Mouse (Mus musculus) liver, embryonic 13.5 days (tissue): ENCODE results near the gene Hbp1. TPM values are rescaled to one million over a fixed set of nuclear protein-coding genes. Genes with fewer than 3 reads are reported as not detected.

Experiments
- ATAC-seq: fragments of 200-750 bp; cut with Nextera tagmentation; 2 replicates; pipeline ENCODE4 v1.8.0; 2017; ENCODE audit warnings: low read depth, mild to moderate bottlenecking, moderate number of reproducible peaks, moderate library complexity
- DNase-seq: peaks from one replicate; pipeline ENCODE4 v3.0.0; 2022
- H3K27ac ChIP-seq: fragments of 300-500 bp; sonication (generic); 2 replicates; pipeline ENCODE4 v1.5.1; 2015; ENCODE audit warnings: moderate library complexity, mild to moderate bottlenecking, inconsistent platforms
- H3K27me3 ChIP-seq: fragments of 300-500 bp; sonication (generic); 2 replicates; pipeline ENCODE4 v1.6.1; 2015; ENCODE audit warnings: mild to moderate bottlenecking, inconsistent platforms
- H3K36me3 ChIP-seq: fragments of 300-500 bp; sonication (generic); 2 replicates; pipeline ENCODE4 v1.6.1; 2015; ENCODE audit warnings: mild to moderate bottlenecking, inconsistent platforms
- H3K4me1 ChIP-seq: fragments of 300-500 bp; sonication (generic); replicated peaks from 2 replicates; pipeline ENCODE4 v1.6.1; 2015; ENCODE audit warnings: inconsistent platforms
- H3K4me2 ChIP-seq: fragments of 300-500 bp; sonication (generic); 2 replicates; pipeline ENCODE4 v1.6.1; 2015; ENCODE audit warnings: inconsistent platforms, mild to moderate bottlenecking, moderate library complexity
- H3K4me3 ChIP-seq: fragments of 300-500 bp; sonication (generic); replicated peaks from 2 replicates; pipeline ENCODE4 v1.5.1; 2015; ENCODE audit warnings: mild to moderate bottlenecking, inconsistent platforms
- H3K9ac ChIP-seq: fragments of 300-500 bp; sonication (generic); 2 replicates; pipeline ENCODE4 v1.6.1; 2015; ENCODE audit warnings: mild to moderate bottlenecking, inconsistent platforms
- H3K9me3 ChIP-seq: fragments of 300-500 bp; sonication (generic); replicated peaks from 2 replicates; pipeline ENCODE4 v1.6.1; 2016; ENCODE audit warnings: inconsistent platforms
- WGBS: fragments of 180-500 bp; shearing (Covaris S2); methylation state at CpG from one replicate; pipeline ENCODE4 v1.1.7; 2015; ENCODE audit not compliant: insufficient replicate concordance; 5-methylcytosine and 5-hydroxymethylcytosine counted together
- polyA plus RNA-seq: library from polyadenylated mRNA; unstranded; fragments of >200 nt; fragmentation: Nextera tagmentation; extraction: Ambion mirVana; gene quantifications from 2 replicates; pipeline ENCODE4 v1.2.1, GENCODE M21; 2015

The Hbp1 gene
- polyA plus RNA-seq, 1 experiment from 2014 or later, result 33.3 TPM

GRCm38 (mm10) chr12:31983238-31983637 is 32.9 kb upstream of the Hbp1 start:
- no peak overlapping the region for H3K4me3 ChIP-seq
- no peak overlapping the region for H3K27ac ChIP-seq
- H3K4me1 ChIP-seq, result peaks cover 14% of the 10 kb centered on the region
- H3K9ac ChIP-seq, result no peak overlapping the region
- H3K9me3 ChIP-seq, result no peaks in the 10 kb centered on the region
- H3K27me3 ChIP-seq, result no peaks in the 10 kb centered on the region
- ATAC-seq (no peak), DNase-seq (no peak)
- peaks cover 88% of the 10 kb centered on the region for H3K36me3 ChIP-seq
- 79% methylated on average over 7 of the region's 7 CpGs for WGBS
- no peak overlapping the region for H3K4me2 ChIP-seq

- Histone ChIP-seq H3K4me2 (no peak overlapping the region), H3K27ac (no peak overlapping the region), H3K27me3 (no peaks in the 10 kb centered on the region), H3K36me3 (peaks cover 73% of the 10 kb centered on the region), H3K9me3 (no peaks in the 10 kb centered on the region), H3K4me3 (no peak overlapping the region), H3K4me1 (peaks cover 6% of the 10 kb centered on the region; the same call in 1 of the 2 replicates), H3K9ac (no peak overlapping the region)
- WGBS, result 85% methylated on average over 12 of the region's 12 CpGs
- no peak for DNase-seq
- no peak for ATAC-seq
Measured at GRCm38 (mm10) chr12:31977613-31978195, 27.4 kb upstream of the Hbp1 start.

- Histone ChIP-seq H3K4me2 (no peak overlapping the region), H3K27ac (0 out of 2 replicates have a peak overlapping the region, but pooled peaks have one; percentile 2), H3K36me3 (peaks cover 74% of the 10 kb centered on the region), H3K4me3 (no peak overlapping the region), H3K9me3 (no peaks in the 10 kb centered on the region), H3K27me3 (no peaks in the 10 kb centered on the region), H3K4me1 (peaks cover 6% of the 10 kb centered on the region; the same call in 1 of the 2 replicates), H3K9ac (no peak overlapping the region)
- 72% methylated on average over 7 of the region's 7 CpGs for WGBS
- DNase-seq, result no peak
- ATAC-seq, result no peak
Measured at GRCm38 (mm10) chr12:31976544-31976943, 26.2 kb upstream of the Hbp1 start.

GRCm38 (mm10) chr12:31973473-31974172 is 23.3 kb upstream of the Hbp1 start:
- Histone ChIP-seq H3K36me3 (peaks cover 75% of the 10 kb centered on the region), H3K27me3 (no peaks in the 10 kb centered on the region), H3K9ac (no peak overlapping the region), H3K27ac (peak overlapping the region; percentile 53; the same call in 1 of the 2 replicates), H3K4me1 (peaks cover 8% of the 10 kb centered on the region; the same call in 1 of the 2 replicates), H3K4me3 (no peak overlapping the region), H3K4me2 (no peak overlapping the region), H3K9me3 (no peaks in the 10 kb centered on the region)
- ATAC-seq (peak; percentile 79), DNase-seq (no peak)
- 70% methylated on average over 13 of the region's 13 CpGs for WGBS

- Histone ChIP-seq H3K4me2 (no peak overlapping the region), H3K4me1 (peaks cover 22% of the 10 kb centered on the region), H3K9me3 (no peaks in the 10 kb centered on the region), H3K27me3 (no peaks in the 10 kb centered on the region), H3K36me3 (peaks cover 65% of the 10 kb centered on the region), H3K9ac (no peak overlapping the region), H3K27ac (no peak overlapping the region), H3K4me3 (no peak overlapping the region)
- ATAC-seq, result no peak
- DNase-seq, result no peak
- 87% methylated on average over 8 of the region's 8 CpGs for WGBS
Measured at GRCm38 (mm10) chr12:31971547-31971946, 21.2 kb upstream of the Hbp1 start.

- WGBS, result 26% methylated on average over 1 of the region's 1 CpGs
- H3K27me3 ChIP-seq, result no peaks in the 10 kb centered on the region
- DNase-seq (no peak), ATAC-seq (no peak)
- H3K4me3 ChIP-seq, result no peak overlapping the region
- H3K4me2 ChIP-seq, result no peak overlapping the region
- H3K4me1 ChIP-seq, result peaks cover 40% of the 10 kb centered on the region
- H3K27ac ChIP-seq, result peak overlapping the region; percentile 34
- 0 out of 2 replicates have a peak overlapping the region, but pooled peaks have one; percentile 13 for H3K9ac ChIP-seq
- H3K36me3 ChIP-seq, result peaks cover 77% of the 10 kb centered on the region
- H3K9me3 ChIP-seq, result no peaks in the 10 kb centered on the region
Measured at GRCm38 (mm10) chr12:31969111-31969510, 18.8 kb upstream of the Hbp1 start.

- WGBS, result 4% methylated on average over 2 of the region's 2 CpGs
- ATAC-seq (no peak), DNase-seq (peak; percentile 53)
- Histone ChIP-seq H3K36me3 (peaks cover 74% of the 10 kb centered on the region), H3K27me3 (no peaks in the 10 kb centered on the region), H3K9ac (no peak overlapping the region; the same call in 1 of the 2 replicates), H3K9me3 (no peaks in the 10 kb centered on the region), H3K27ac (peak overlapping the region; percentile 91), H3K4me2 (no peak overlapping the region), H3K4me3 (no peak overlapping the region), H3K4me1 (peaks cover 34% of the 10 kb centered on the region)
Measured at GRCm38 (mm10) chr12:31967536-31967935, 17.2 kb upstream of the Hbp1 start.

GRCm38 (mm10) chr12:31966405-31966804 is 16.1 kb upstream of the Hbp1 start:
- Histone ChIP-seq H3K4me3 (no peak overlapping the region), H3K9me3 (no peaks in the 10 kb centered on the region), H3K4me1 (peaks cover 34% of the 10 kb centered on the region), H3K9ac (peak overlapping the region; percentile 49), H3K36me3 (peaks cover 73% of the 10 kb centered on the region), H3K4me2 (peak overlapping the region; percentile 42; the same call in 1 of the 2 replicates), H3K27me3 (no peaks in the 10 kb centered on the region), H3K27ac (peak overlapping the region; percentile 91)
- peak; percentile 91 for ATAC-seq
- WGBS, result 25% methylated on average over 4 of the region's 4 CpGs
- DNase-seq, result peak; percentile 60

- Histone ChIP-seq H3K4me1 (peaks cover 34% of the 10 kb centered on the region), H3K4me3 (no peak overlapping the region), H3K9ac (peak overlapping the region; percentile 49), H3K9me3 (no peaks in the 10 kb centered on the region), H3K27ac (peak overlapping the region; percentile 91), H3K27me3 (no peaks in the 10 kb centered on the region), H3K4me2 (0 out of 2 replicates have a peak overlapping the region, but pooled peaks have one; percentile 42), H3K36me3 (peaks cover 73% of the 10 kb centered on the region)
- ATAC-seq (peak; percentile 79), DNase-seq (peak; percentile 40)
- WGBS, result 74% methylated on average over 12 of the region's 12 CpGs
Measured at GRCm38 (mm10) chr12:31965517-31966212, 15.3 kb upstream of the Hbp1 start.

GRCm38 (mm10) chr12:31964074-31964473 is 13.7 kb upstream of the Hbp1 start:
- DNase-seq (no peak), ATAC-seq (no peak)
- no peaks in the 10 kb centered on the region for H3K27me3 ChIP-seq
- no peak overlapping the region for H3K27ac ChIP-seq
- 94% methylated on average over 6 of the region's 6 CpGs for WGBS
- no peak overlapping the region for H3K9ac ChIP-seq
- no peaks in the 10 kb centered on the region for H3K9me3 ChIP-seq
- no peak overlapping the region for H3K4me3 ChIP-seq
- peaks cover 32% of the 10 kb centered on the region for H3K4me1 ChIP-seq
- no peak overlapping the region for H3K4me2 ChIP-seq
- H3K36me3 ChIP-seq, result peaks cover 73% of the 10 kb centered on the region

- peaks cover 14% of the 10 kb centered on the region for H3K4me1 ChIP-seq
- H3K36me3 ChIP-seq, result peaks cover 28% of the 10 kb centered on the region
- no peak overlapping the region for H3K27ac ChIP-seq
- H3K9me3 ChIP-seq, result no peaks in the 10 kb centered on the region
- WGBS, result 53% methylated on average over 4 of the region's 4 CpGs
- no peaks in the 10 kb centered on the region for H3K27me3 ChIP-seq
- ATAC-seq, result peak; percentile 48; the same call in 1 of the 2 replicates
- H3K4me2 ChIP-seq, result no peak overlapping the region
- no peak overlapping the region for H3K9ac ChIP-seq
- no peak overlapping the region for H3K4me3 ChIP-seq
- DNase-seq, result no peak
Measured at GRCm38 (mm10) chr12:31955843-31956242, 5.5 kb upstream of the Hbp1 start.
